Mouse (Mus musculus) embryonic facial prominence, embryonic 12.5 days (tissue): ENCODE results near the gene Atg10. TPM values are rescaled to one million over a fixed set of nuclear protein-coding genes. Genes with fewer than 3 reads are reported as not detected.

Experiments
- ATAC-seq: fragments of 200-750 bp; cut with Nextera tagmentation; 2 replicates; pipeline ENCODE4 v1.8.0; 2017; ENCODE audit not compliant: insufficient number of reproducible peaks, insufficient read depth, low FRiP score, low TSS enrichment
- H3K27ac ChIP-seq: fragments of 300-500 bp; sonication (generic); 2 replicates; pipeline ENCODE4 v1.5.1; 2016; ENCODE audit warnings: mild to moderate bottlenecking
- H3K27me3 ChIP-seq: fragments of 300-500 bp; sonication (generic); 2 replicates; pipeline ENCODE4 v1.6.1; 2016; ENCODE audit warnings: mild to moderate bottlenecking, moderate library complexity
- H3K36me3 ChIP-seq: fragments of 300-500 bp; sonication (generic); 2 replicates; pipeline ENCODE4 v1.6.1; 2016; ENCODE audit warnings: mild to moderate bottlenecking
- H3K4me1 ChIP-seq: fragments of 300-500 bp; sonication (generic); 2 replicates; pipeline ENCODE4 v1.6.1; 2016
- H3K4me2 ChIP-seq: fragments of 300-500 bp; sonication (generic); replicated peaks from 2 replicates; pipeline ENCODE4 v1.6.1; 2016; ENCODE audit warnings: mild to moderate bottlenecking, moderate library complexity
- H3K4me3 ChIP-seq: fragments of 300-500 bp; sonication (generic); 2 replicates; pipeline ENCODE4 v1.5.1; 2016; ENCODE audit warnings: mild to moderate bottlenecking
- H3K9ac ChIP-seq: fragments of 300-500 bp; sonication (generic); 2 replicates; pipeline ENCODE4 v1.6.1; 2016; ENCODE audit warnings: mild to moderate bottlenecking, moderate library complexity
- H3K9me3 ChIP-seq: fragments of 300-500 bp; sonication (generic); 2 replicates; pipeline ENCODE4 v1.6.1; 2016; ENCODE audit warnings: mild to moderate bottlenecking, moderate library complexity
- WGBS: fragments of 180-500 bp; shearing (Covaris S2); methylation state at CpG from one replicate; pipeline ENCODE4 v1.1.7; 2016; 5-methylcytosine and 5-hydroxymethylcytosine counted together
- polyA plus RNA-seq: library from polyadenylated mRNA; unstranded; fragments of >200 nt; fragmentation: Nextera tagmentation; extraction: Ambion mirVana; gene quantifications from 2 replicates; pipeline ENCODE4 v1.2.1, GENCODE M21; 2016

The Atg10 gene
- polyA plus RNA-seq, 1 experiment from 2014 or later = 19.9 TPM

DNA sequence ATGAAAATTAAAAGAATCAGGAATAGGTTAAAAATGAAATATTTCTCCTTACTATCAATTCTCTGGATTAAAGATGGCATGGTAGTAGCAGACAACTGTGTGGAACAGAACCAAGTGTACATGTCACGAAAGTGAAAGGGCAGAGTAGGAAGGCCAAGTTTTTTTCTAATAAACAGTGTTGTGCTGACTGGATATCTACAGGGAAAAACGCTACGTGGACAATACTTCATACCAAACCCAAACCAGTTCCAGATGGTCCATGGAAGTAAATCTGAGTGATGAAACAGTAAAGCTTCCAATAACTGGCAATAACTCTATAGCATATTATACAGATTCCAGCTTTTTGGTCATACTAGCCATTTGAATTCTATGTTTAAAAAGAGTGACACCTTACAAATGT lies 235.5 kb downstream of the Atg10 start:
- 52% methylated on average over 3 of the region's 3 CpGs for WGBS
- Histone ChIP-seq H3K36me3 (no peaks in the 10 kb centered on the region), H3K9ac (no peak overlapping the region), H3K9me3 (no peaks in the 10 kb centered on the region), H3K4me1 (no peaks in the 10 kb centered on the region), H3K4me3 (no peak overlapping the region), H3K4me2 (no peak overlapping the region), H3K27me3 (no peaks in the 10 kb centered on the region), H3K27ac (no peak overlapping the region)
- ATAC-seq = no peak

DNA sequence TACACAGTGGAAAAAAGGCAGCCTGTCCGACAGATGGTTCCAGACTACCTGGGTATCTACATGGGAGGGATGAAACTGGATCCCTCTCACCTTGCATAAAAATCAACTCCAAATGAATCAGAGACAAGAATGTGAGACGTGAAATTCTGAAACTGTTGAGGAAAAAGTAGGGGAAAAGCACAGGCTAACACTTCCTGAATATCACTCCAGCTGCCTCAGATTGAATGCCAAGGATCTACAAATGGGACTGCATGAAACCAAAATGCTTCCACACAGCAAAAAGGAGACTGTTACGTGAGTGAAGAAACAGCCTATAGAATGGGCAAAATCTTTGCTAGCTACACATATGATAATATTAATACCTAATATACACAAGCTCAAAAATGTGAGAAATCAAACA lies 238.4 kb downstream of the Atg10 start:
- H3K9ac ChIP-seq = no peak overlapping the region
- WGBS = 66% methylated on average over 3 of the region's 3 CpGs
- H3K36me3 ChIP-seq = no peaks in the 10 kb centered on the region
- H3K27me3 ChIP-seq = no peaks in the 10 kb centered on the region
- H3K4me1 ChIP-seq = no peaks in the 10 kb centered on the region
- H3K27ac ChIP-seq = no peak overlapping the region
- H3K9me3 ChIP-seq = no peaks in the 10 kb centered on the region
- ATAC-seq = no peak
- H3K4me2 ChIP-seq = no peak overlapping the region
- H3K4me3 ChIP-seq = no peak overlapping the region

DNA sequence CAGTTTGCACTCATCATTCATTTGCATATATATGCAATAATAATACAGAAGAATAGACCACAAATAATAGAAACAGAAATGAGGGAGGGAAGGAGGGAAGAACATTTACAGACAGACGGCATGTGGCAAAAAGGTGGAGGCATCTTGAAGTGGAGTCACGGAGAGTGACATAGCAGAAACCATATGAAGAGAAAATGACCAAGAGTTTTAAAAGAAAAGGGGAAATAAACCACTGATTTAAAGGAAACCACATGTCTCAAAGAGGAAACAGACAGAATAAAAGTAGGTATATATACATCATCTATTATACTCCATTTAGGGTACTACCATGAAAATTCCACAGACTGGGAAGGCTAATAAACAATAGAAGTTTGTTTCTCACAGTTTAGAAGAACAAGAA lies 239.7 kb downstream of the Atg10 start:
- no peak overlapping the region for H3K4me3 ChIP-seq
- H3K9me3 ChIP-seq = no peaks in the 10 kb centered on the region
- H3K4me1 ChIP-seq = no peaks in the 10 kb centered on the region
- no peak overlapping the region for H3K9ac ChIP-seq
- no peaks in the 10 kb centered on the region for H3K36me3 ChIP-seq
- no peak overlapping the region for H3K4me2 ChIP-seq
- H3K27me3 ChIP-seq = no peaks in the 10 kb centered on the region
- 64% methylated on average over 2 of the region's 2 CpGs for WGBS
- no peak for ATAC-seq
- H3K27ac ChIP-seq = no peak overlapping the region

DNA sequence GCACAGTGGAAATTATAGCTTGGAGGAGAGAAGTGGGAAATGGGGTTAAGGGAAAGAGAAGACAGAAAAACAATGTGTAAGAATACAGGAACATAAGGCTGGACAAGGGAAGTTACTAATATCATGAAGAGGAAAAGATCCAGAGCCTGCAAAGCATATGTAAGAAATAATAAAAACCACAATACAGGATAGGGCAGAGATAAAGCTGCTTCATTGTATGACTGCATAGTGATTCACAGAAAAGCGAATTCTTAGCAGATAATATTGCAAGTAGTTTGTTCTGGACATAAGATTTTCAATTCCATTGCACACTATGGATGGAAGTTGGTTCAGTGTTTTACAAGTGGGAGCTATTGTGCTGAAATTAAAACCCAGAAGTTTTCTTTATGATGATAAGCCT lies 242.0 kb downstream of the Atg10 start:
- H3K36me3 ChIP-seq = no peaks in the 10 kb centered on the region
- H3K4me1 ChIP-seq = no peaks in the 10 kb centered on the region
- H3K27ac ChIP-seq = no peak overlapping the region
- no peak overlapping the region for H3K4me2 ChIP-seq
- WGBS = 74% methylated on average over 1 of the region's 1 CpGs
- H3K9ac ChIP-seq = no peak overlapping the region
- no peaks in the 10 kb centered on the region for H3K9me3 ChIP-seq
- H3K4me3 ChIP-seq = no peak overlapping the region
- H3K27me3 ChIP-seq = no peaks in the 10 kb centered on the region
- ATAC-seq = no peak

DNA sequence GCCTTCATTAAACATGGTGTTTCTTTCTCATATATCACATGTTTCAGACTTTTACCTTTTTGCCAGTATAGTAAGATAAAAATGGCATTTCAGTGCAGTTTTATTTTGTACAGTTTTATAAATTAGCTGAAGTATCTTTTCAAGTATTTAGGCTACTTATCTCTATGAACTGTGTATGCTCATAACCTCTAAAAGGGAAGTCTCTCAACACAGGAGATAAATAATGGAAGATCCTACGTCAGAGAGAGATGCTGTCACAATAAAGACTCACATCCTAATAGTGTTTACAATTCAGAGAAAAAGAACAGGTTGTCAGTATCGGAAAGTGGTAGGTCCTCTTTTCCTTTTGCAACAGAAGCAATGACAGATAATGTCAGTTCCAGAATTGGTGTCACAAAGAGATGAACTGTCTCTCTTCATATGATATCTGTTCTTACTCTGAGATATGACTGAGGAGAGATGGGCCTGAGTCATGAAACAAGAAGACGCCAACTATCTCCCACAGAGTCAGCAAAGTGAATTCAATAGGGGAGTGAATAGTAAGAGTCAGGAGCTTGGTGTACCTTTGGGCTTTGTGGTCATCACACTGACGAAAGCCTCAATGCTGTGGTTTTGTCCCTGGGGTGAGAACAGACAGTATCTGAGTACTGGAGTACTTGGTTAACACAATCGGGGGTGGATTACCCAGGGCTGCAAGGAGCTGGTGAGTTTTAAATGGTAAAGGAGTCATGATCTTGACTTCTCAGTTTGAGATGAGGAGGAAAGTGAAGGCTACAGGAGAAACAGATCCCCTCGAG lies 242.7 kb downstream of the Atg10 start:
- Histone ChIP-seq H3K27me3 (no peaks in the 10 kb centered on the region), H3K4me3 (no peak overlapping the region), H3K4me1 (no peaks in the 10 kb centered on the region), H3K36me3 (no peaks in the 10 kb centered on the region), H3K4me2 (no peak overlapping the region), H3K9me3 (no peaks in the 10 kb centered on the region), H3K27ac (no peak overlapping the region), H3K9ac (no peak overlapping the region)
- no peak for ATAC-seq
- WGBS = 88% methylated on average over 6 of the region's 6 CpGs

DNA sequence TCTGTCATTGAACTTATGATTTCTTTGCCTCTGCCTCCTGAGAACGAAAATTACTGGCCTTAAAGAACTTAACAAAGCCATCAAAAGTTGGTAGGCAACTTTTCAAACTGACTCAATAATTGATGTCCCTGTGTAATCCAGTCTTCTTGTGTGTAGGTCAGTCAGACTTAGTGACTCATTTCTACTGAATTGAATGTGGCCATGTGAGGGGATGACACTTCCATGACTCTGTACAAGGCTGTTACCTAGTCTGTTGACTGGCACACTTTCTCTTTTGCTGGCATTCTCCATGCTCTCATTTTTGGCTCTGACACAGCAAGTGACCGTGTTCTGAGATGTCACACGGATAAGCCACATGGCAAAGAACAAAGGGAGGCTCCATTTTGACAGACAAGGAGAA lies 246.7 kb downstream of the Atg10 start:
- no peaks in the 10 kb centered on the region for H3K4me1 ChIP-seq
- no peak overlapping the region for H3K9ac ChIP-seq
- H3K27me3 ChIP-seq = no peaks in the 10 kb centered on the region
- H3K4me3 ChIP-seq = no peak overlapping the region
- no peaks in the 10 kb centered on the region for H3K9me3 ChIP-seq
- ATAC-seq = no peak
- H3K36me3 ChIP-seq = no peaks in the 10 kb centered on the region
- no peak overlapping the region for H3K27ac ChIP-seq
- no peak overlapping the region for H3K4me2 ChIP-seq
- WGBS = 86% methylated on average over 3 of the region's 3 CpGs

DNA sequence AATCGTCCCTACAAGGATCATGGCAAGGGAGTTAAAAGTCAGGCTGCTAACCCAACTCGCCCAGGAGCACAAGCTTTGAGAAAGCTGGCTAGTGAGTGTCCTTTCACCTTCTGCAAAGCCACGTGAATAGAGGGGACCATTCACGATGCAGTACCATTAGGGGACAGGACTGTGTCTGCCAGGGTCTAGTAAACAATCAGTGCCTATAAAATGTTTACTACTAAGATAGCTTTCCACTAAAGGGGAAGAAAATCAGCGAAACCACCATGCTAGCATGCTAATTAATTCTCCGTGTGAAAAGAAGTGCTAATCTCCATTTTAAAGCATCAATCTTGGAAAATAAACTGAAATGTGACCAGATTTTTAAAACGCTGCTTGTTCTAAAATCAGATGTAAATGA lies 250.4 kb downstream of the Atg10 start:
- no peak for ATAC-seq
- Histone ChIP-seq H3K9me3 (no peaks in the 10 kb centered on the region), H3K27me3 (no peaks in the 10 kb centered on the region), H3K36me3 (no peaks in the 10 kb centered on the region), H3K9ac (no peak overlapping the region), H3K4me2 (no peak overlapping the region), H3K27ac (no peak overlapping the region), H3K4me1 (peaks cover 9% of the 10 kb centered on the region; the same call in 1 of the 2 replicates), H3K4me3 (no peak overlapping the region)
- 57% methylated on average over 7 of the region's 7 CpGs for WGBS

DNA sequence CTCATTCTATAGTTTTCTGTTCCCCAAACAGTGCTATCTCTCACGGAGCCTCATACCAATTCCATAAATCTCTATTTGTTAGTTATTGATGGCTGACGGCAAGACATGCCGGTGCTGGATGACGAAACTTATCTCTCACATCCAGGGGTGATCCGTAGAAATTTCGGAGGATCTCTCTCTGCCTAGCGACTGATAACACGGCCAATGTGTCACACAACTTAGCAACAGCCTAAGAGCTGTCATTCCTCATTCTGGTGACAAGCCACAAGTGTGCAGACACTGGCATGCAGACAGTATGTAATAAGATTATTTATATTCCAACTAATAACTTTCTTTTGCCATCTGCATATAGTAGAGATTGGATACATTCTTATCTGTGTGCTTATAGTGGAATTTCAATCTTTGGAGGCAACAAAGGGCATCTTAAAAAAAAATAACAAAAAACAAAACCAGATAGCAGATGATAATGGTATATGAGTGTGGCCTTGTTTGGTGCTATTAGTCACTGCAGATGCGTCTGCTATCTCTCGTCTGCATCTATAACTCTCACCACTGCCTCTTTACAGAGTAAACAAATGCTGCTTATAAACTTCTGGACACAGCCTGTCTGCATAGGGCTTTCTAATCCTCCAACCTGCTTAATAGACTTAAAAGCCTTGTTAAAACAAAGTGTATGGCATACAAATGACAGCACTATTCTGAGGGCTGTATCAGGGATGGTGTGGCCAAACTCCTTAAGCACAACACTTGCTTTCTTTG lies 253.3 kb downstream of the Atg10 start:
- no peak overlapping the region for H3K9ac ChIP-seq
- no peak overlapping the region for H3K4me3 ChIP-seq
- peaks cover 14% of the 10 kb centered on the region; the same call in 1 of the 2 replicates for H3K4me1 ChIP-seq
- H3K9me3 ChIP-seq = no peaks in the 10 kb centered on the region
- no peaks in the 10 kb centered on the region for H3K27me3 ChIP-seq
- no peak overlapping the region for H3K27ac ChIP-seq
- H3K36me3 ChIP-seq = no peaks in the 10 kb centered on the region
- no peak overlapping the region for H3K4me2 ChIP-seq
- no peak for ATAC-seq
- 84% methylated on average over 10 of the region's 10 CpGs for WGBS

DNA sequence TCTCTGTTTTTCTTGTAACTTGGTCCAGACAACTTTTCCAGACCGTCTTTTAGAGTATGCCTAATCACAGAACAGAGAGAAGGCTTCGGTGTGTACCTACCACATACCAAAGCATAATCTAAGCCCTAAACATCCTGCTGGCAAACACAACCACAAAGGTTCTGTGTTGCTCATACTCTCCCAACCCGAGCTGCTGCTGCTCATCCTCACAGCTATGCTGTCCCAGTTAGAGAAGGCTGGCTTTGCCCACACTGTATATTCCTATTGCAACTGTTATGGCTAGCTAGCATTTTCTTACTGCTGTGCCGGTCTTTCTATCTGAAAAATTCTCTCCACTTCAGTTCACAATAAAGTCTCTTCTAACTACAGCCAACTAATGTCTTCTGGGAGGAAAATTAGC lies 254.8 kb downstream of the Atg10 start:
- Histone ChIP-seq H3K9me3 (no peaks in the 10 kb centered on the region), H3K27me3 (no peaks in the 10 kb centered on the region), H3K4me2 (no peak overlapping the region), H3K36me3 (no peaks in the 10 kb centered on the region), H3K9ac (no peak overlapping the region), H3K4me3 (no peak overlapping the region), H3K27ac (no peak overlapping the region), H3K4me1 (peaks cover 14% of the 10 kb centered on the region; the same call in 1 of the 2 replicates)
- ATAC-seq = no peak
- 64% methylated on average over 4 of the region's 4 CpGs for WGBS

DNA sequence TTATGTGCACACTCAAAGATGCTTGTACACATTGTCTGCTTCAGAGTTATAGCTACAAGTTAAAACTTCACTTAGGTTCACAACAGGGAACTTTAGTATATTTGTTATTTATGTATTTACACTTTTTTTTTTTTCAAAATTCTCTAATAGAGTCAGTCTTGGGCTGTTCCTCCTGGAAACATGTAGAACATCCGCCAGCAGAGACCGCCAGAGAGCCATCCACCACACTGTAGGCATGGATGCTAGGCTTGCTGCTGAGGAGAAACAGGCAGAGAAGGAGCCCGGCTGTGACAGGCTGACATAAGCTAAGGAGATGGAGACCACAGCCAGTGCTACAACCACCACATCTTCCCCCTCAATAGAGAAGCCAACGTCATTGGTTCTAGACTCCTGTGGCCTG lies 256.3 kb downstream of the Atg10 start:
- Histone ChIP-seq H3K27ac (no peak overlapping the region), H3K36me3 (no peaks in the 10 kb centered on the region), H3K4me2 (no peak overlapping the region), H3K27me3 (no peaks in the 10 kb centered on the region), H3K4me1 (peaks cover 14% of the 10 kb centered on the region; the same call in 1 of the 2 replicates), H3K9me3 (no peaks in the 10 kb centered on the region), H3K4me3 (no peak overlapping the region), H3K9ac (no peak overlapping the region)
- WGBS = 9% methylated on average over 4 of the region's 4 CpGs
- ATAC-seq = no peak

DNA sequence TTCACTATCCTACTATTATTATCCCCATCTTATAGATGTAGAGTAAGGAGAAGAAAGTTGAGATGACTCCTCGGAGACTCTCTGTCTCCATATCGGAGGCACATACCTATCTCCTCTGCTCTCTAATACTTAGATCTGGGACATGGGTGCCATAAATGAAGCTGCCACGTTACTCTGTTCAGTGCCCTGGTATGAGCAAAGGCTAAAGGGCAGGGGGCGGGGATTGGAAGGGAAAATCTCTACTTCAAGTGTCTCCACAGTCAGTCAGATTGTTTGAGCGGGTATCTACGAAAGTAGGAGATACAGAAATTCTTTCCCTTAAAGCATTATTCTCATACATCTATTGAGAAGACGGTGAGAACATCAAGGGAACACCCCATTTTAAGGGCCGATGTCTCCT lies 257.8 kb downstream of the Atg10 start:
- Histone ChIP-seq H3K9ac (no peak overlapping the region), H3K27ac (no peak overlapping the region), H3K27me3 (no peaks in the 10 kb centered on the region), H3K4me2 (no peak overlapping the region), H3K36me3 (no peaks in the 10 kb centered on the region), H3K4me3 (no peak overlapping the region), H3K9me3 (no peaks in the 10 kb centered on the region), H3K4me1 (peaks cover 14% of the 10 kb centered on the region; the same call in 1 of the 2 replicates)
- ATAC-seq = no peak
- 80% methylated on average over 8 of the region's 8 CpGs for WGBS

DNA sequence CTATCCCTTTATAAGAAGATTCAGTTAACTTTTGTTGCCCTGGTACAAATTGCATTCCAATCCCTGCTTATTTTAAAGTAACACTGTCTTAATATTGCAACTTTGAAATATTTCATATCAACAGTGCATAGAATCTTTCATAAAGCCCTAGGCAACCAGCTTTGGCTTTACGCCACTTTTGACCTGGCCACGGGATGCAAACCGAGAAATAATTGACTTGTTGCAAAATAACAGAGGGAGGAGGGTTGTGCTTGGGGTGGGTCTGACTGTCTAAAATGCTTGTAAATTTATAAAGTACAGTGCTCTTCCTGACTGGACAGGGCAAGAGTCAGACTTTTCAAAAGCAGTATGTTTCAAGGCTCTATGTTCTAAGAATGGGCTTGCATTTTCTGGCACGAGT lies 259.3 kb downstream of the Atg10 start:
- H3K9ac ChIP-seq = no peak overlapping the region
- no peak overlapping the region for H3K4me2 ChIP-seq
- 84% methylated on average over 4 of the region's 4 CpGs for WGBS
- H3K4me1 ChIP-seq = peaks cover 8% of the 10 kb centered on the region; the same call in 1 of the 2 replicates
- ATAC-seq = no peak
- no peaks in the 10 kb centered on the region for H3K9me3 ChIP-seq
- no peaks in the 10 kb centered on the region for H3K27me3 ChIP-seq
- H3K36me3 ChIP-seq = no peaks in the 10 kb centered on the region
- H3K4me3 ChIP-seq = no peak overlapping the region
- no peak overlapping the region for H3K27ac ChIP-seq
